Mouse (Mus musculus) frontal cortex, postnatal 36 days (tissue): ENCODE data around the gene Hoxb3.

Experiments used
- DNase-seq, 2 experiments: peaks; one replicate each; pipeline ENCODE4 v3.0.0; 2022; ENCODE audit warnings: low spot score in 2 of 2

Gene Hoxb3

DNA sequence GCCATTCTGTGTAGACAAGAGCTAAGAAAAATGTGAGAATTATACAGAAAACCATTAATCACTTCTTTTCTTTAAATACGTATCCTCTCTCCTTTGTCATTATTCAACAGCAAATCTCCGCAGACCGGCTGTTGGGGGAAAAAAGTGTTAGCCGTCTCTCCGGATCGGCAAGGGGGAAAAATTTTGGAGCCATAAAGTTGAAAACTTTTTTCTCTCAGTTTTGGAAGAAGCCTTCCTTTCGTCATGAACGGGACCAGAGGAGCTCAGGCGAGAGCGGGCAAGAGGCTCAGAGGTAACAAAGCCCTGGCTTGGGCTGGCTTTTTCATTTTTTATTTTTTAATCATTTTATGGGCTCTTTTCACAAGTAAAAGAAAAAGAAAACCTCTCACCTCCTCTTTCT is at the start of gene Hoxb3:
Gene Hoxb3 (plus strand): TSS at position 173 of the 400 bp plus-strand sequence.
- DNase-seq, result no peak

DNA sequence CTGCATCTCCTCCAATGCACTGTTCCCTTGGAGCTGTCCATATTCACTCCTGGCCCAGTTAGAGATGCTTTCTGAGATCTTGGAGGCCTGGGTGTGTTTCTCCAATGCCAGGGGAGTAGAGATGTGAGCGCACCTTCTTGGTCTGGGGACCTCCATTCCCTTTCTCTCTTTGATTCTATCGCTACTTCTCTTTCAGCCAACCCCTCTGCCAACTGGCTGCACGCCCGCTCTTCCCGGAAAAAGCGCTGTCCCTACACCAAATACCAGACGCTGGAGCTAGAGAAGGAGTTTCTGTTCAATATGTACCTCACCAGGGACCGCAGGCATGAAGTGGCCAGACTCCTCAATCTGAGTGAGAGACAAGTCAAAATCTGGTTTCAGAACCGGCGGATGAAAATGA is 48.7 kb upstream of the Hoxb3 start:
- DNase-seq, result no peak

DNA sequence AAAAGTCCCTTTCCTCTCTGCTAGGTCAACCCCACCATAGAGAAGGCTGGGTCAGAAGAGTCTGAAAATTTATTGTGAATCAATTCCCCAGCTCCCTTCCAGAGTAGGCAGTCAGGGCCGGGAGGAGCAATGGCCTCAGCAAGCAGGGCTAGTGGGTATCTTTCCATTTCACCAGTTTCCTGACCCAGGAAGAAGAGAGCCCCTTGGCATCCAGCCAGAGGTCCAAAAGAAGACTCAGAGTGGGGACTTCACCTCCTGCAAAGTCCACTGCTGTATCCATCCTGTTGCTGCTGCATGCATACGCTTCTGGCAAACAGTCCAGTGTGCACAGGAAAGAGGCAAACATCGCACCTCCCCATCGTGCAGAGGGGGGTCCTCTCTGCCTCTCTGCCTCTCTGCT is 47.2 kb upstream of the Hoxb3 start:
- DNase-seq, result no peak

DNA sequence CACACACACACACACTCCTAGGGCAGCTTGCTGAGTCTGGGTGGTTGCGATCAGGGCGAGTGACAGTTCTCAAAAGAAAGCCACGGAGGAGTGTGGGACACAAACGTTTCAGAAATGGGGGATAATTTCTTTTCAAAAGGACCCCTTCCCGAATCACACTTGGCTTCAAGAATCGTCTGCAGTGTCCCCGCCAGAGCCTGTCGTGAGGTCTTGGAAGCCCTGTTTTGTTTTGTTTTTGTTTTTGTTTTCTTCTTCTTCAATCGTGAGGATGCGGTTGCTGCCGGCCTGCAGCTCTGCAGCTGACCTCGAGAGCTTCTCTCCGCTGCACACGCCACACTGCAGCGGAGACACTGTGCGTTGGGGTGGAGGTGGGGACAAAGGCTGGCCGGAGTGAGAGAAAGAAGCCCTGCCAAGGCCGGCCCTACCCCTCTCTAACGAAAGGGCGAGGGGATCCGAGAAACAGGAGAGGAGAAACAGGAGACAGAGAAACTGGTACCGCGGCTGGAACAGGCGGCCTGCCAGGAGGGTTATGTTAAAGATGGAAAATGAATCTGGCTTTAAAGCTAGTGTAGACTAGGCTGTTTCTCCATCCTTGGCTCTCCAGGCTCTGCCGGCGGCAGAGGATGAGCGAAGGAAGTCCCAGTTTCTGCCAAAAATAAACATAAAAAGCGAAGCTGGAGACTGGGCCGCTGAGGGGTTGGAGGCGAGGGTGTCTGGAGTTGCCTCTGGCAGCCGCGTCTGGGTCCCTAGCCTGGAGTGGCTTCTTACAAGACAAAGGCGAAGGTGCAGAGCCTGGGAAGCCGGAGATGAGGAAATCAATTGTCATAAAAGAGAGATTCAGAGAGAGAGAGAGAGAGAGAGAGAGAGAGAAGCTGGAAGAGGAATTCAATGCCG is 45.7 kb upstream of the Hoxb3 start:
- no peak for DNase-seq

DNA sequence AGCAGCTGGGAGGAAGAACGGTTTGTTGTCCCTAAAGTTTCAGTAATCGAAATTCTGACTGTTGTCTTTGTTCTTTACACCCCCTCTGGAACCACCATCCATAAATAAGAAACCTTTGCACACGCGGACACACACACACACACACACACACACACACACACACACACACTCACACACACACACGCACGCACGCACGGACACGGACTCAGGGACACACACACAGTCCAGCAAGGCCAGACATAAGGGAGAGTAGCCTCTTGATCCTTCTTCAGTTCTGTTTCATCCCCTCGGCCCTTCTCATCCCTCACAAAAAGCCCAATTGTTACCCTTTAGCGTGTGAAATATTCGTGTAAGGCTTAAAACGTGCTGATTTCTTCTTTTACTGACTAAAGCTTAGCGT is 44.8 kb upstream of the Hoxb3 start:
- no peak for DNase-seq

DNA sequence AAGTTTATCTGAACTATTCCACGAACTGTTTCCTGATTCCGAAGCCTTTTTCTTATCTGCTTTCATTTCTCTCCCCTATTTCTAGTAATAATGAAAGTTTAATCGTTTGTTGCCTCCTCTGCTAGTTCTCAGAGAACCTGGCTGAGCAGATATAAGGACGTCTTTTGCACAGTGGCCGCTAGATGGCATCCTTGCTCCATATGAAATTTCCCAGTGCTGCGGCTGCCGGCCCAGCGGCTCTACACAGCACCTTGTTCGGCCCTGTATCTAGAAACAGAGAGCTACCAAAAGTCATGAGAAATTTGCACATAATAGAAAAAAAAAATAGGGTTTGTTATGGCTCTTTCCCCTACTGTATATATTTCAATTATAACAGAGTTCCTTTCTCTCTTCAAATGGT is 44.4 kb upstream of the Hoxb3 start:
- DNase-seq, result peak; percentile 82 to 90

DNA sequence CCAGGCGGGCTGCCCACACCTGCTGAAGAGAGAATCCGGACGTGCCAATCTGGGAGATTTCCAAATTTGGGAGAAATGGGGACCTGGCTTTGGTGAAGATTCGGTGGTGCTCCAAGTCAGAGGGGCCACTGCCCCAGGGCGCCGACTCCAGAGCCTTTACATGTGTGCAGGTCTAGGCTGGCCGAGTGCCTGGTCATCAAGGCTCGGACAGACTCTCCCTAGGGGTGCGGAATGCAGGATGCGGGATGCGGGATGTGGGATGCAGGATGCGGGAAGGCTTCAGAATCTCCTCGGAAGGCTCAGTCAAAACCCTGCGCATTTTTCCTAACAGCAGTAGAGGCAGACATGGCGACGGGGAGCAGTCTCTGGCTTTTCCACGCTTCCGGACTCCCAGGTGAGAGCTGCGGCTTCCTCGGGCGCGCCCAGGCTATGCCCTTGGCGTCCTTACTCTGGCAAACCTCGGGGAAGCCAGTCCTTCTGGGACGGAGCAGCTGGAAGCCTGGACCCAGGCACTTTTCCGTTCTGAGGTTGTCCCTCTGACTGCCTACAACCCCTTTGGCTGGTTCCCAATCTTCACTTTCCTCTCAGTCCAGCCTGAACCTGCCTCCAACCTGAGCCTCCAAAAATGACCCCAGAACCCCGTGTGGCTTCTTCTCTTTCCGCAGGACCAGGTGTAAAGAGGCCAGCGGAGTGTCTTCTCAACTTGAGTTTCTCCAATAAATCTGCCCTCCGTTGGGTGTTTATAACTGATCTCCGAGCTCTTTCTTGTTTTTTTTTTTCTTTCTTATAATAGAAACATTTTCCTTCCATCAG is 43.5 kb upstream of the Hoxb3 start:
- DNase-seq, result no peak

DNA sequence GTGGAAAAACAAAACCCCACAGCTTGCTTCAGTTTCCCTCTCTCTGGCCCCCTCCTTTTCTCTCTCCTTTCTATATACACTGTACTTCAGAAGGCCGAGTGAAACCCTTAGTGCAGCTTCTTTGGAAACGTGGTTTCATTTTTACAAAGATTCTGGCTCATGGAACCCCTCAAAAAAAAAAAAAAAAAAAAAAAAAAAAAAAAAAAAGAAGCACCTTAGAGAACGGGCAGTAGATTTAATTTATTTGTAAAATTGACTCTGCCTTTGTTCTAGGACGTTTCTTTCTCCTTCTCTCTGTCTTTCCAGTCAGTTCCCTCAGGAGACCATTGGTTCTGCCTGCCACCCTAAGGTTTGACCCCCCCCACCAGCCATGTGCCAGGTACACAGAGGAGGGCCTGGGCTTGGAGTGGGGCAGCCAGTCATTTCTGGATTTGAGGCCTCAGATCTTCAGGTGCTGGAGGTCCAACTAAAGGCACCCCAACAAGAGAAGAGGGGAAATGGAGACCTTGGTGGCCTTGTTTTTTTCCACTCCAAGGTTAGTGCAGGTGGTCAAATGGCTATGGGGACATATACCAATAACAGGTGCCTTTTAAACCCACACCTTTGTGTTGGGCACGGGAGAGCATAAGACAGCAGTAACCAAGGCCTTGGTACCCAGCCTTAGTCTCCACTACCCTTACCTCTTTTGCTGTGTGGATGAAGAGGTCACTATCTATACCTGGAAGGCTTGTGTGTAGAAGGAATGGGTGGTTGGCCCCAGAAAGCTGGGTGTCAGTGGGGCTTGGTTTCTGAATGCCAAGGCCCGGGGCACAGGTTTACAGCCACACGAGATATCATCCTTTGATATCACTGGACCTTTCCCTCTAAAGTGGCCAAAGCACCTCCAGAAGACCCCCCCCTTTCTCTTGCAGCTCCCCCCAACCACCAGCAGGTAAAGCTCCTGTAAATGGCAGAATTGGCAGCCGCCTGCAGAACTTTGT is 42.4 kb upstream of the Hoxb3 start:
- no peak for DNase-seq

DNA sequence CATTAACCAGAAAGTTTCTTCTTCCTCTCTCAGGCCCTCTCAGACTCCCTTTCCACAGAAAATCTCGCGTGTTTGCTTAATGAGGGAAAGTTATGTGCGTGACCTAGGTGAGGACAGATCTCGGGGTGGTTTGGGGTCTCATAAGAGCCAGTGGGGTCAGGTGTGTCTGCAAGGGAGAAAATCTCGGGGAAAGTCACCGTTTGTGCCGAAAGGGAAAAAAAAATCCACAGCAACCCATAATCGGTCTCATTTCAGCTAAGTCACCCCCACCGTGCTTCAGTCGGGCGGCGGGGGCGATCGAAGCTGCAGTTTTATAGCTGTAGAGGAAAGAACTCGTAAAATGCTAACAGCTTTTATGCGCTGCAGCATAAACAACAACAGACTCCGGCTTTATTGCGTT is 41.7 kb upstream of the Hoxb3 start:
- DNase-seq, result no peak

DNA sequence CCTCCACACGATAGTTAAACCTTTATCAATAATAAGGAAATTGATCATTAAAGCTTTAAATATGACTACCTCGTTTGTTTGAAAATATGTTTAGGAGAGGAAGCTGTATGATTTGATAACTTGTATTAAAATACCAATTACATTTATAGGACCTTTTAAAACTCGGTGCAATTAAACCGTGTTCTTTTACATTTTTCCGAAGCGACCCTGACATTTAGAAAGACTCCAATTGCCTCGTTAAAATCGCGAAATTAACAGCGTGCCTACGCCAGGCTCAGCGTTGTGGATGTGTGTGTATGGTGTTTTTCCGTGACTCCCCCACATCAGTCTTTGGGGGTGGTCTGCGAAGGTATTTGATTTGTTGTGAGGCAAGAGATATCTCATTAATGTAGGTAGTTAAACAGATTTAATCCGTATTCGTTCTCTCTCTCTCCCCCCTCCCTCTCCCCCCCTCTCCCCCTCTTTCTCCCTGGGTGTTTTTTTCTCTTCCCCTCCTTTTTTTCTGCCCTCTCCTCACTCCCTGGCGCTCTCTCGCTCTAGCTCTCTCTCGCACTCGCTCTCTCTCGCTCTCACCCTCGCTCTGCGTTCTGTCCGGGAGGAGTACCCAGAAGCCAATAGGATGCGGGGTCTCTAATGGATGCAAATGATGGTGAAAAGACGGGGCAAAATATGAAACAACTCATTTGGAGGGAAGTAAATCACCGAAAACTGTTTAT is 41.1 kb upstream of the Hoxb3 start, which contains the start of gene Hoxb8:
Gene Hoxb8 (plus strand): TSS at position 51 of the 716 bp plus-strand sequence.
- no peak for DNase-seq

DNA sequence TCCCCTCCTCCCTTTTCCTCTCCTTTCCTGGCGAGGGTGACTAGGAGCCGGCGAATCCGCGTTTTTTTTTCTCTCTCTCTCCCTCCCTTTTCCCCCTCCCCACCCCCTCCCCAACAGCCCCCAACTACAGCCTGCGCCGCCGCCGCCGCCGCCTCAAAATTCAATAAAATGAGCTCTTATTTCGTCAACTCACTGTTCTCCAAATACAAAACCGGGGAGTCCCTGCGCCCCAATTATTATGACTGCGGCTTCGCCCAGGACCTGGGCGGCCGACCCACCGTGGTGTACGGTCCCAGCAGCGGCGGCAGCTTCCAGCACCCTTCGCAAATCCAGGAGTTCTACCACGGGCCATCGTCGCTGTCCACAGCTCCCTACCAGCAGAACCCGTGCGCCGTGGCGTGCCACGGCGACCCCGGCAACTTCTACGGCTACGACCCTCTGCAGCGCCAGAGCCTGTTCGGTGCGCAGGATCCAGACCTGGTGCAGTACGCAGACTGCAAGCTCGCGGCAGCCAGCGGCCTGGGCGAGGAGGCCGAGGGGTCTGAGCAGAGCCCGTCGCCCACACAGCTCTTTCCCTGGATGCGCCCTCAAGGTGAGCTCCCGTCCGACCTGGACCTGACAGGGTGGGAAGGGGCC is 40.2 kb upstream of the Hoxb3 start:
- no peak for DNase-seq

DNA sequence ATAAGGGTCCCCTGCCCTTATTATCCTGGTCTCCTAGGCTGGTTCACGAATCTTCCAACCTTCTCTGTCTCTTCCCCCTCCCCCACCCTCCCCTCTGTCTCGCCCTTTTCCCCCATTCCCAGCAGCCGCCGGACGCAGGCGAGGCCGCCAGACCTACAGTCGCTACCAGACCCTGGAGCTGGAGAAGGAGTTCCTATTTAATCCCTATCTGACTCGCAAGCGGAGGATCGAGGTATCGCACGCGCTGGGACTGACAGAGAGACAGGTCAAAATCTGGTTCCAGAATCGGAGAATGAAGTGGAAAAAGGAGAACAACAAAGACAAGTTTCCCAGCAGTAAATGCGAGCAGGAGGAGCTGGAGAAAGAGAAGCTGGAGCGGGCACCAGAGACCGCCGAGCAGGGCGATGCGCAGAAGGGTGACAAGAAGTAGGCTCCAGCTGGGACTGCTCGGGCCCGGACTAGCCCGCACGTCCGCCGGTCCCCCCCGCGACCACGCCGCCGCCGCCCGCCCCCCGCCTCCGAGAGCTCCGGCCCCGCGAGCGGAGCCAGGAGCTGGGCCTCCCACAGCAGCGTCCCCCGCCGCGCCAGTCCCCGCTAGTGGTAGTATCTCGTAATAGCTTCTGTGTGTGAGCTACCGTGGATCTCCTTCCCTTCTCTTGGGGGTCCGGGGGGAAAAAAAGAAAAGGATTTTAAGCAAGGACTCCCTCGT is 38.9 kb upstream of the Hoxb3 start:
- no peak for DNase-seq

DNA sequence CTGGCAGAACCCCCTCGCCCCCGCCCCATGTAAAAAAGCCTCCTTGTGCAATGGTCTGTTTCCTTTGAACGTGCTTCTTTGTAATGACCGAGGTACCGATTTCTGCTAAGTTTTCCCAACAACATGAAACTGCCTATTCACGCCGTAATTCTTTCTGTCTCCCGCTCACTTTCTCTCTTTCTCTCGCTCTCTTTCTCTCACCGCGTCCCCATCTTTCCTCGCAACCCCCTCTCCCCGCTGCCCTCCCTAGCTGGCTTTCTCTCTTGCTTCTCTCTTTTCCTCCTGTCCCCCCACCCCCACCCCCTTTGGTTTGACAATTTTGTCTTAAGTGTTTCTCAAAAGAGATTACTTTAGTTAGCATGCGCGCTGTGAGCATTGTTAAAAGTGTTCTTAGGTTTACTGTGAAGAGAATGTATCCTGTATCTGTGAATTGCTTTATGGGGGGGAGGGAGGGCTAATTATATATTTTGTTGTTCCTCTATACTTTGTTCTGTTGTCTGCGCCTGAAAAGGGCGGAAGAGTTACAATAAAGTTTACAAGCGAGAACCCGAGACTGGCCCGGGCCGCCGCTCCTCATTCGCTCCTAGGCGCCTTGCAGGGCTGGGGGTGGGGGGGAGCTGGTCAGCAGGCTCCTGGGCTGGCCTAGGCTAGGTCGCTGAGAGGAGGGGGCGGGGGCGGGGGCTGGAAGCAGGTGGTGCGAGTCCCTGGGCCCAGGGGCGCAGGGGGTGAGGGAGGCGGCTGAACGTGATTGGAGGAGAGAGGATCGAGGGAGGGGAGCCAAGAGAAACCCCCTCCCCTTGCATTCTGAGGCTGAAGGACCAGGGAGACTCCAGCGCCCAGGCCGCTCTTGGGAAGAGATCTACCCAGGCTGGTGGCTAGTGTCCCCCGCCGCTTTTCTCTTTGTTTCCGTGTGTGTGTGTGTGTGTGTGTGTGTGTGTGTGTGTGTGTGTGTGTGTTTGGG is 38.1 kb upstream of the Hoxb3 start:
- DNase-seq, result no peak

DNA sequence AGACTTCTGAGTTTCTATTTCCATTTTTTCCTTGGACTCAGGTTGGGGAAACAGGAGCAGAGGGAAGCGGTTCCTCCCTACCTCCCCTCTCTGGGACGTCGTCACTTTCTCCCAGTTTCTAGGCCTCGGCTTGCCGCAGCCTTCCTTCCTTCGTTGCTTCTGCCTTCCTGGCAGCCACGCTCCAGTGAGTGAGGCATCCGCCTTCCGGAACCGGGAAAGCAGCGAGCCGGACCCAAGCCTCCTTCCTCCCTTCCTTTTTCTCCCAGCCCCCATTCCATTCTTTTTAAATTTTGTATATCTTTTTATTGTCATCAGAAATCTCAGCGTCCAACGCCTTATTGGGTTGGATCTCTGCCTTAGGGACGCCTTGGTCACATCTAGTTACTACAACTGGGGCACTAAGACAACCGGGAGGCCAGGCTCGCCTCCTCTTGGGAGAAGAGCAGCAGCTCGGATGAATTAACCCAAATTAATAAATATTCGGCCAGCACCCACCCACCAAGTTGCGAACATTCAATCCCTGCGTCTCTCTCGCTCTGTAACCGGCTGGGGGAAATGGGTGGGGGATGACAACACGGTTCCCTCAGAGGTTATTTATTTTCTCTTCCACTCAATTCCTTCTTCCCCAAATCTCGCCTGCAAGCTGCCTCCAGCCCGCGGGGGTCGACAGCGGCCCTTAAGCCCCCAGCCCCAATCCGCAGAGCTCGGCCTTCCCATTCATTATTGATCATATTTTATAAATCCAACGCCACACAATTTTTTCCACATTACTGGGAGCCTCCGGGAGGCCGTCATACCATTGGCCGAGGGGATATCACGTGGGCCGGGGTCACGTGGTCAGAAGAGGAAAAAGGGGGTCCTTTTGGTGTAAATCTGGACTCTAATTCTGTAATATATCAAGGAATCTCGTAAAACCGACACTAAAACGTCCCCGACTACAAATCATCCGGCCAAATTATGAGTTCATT is 37.1 kb upstream of the Hoxb3 start, which contains the start of gene Hoxb7:
Gene Hoxb7 (plus strand): TSS at position 853 of the 968 bp plus-strand sequence.
- no peak for DNase-seq

DNA sequence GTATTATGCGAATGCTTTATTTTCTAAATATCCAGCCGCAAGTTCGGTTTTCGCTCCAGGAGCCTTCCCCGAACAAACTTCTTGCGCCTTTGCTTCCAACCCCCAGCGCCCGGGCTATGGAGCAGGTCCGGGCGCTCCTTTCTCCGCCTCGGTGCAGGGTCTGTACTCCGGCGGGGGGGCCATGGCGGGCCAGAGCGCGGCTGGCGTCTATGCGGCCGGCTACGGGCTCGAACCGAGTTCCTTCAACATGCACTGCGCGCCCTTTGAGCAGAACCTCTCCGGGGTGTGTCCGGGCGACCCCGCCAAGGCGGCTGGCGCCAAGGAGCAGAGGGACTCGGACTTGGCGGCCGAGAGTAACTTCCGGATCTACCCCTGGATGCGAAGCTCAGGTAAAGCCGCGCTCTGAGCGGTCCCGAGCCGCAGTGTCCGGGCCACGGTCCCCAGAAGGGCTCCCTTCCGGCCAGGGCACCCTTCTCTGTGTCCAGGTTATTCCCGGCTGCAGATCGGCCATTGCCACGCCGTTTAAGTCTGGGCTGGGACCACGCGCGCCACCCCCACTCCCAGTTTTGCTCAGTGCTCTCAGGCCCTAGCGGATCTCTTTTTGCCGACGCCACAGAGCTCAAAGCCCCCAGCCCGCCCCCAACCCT is 36.3 kb upstream of the Hoxb3 start:
- no peak for DNase-seq

DNA sequence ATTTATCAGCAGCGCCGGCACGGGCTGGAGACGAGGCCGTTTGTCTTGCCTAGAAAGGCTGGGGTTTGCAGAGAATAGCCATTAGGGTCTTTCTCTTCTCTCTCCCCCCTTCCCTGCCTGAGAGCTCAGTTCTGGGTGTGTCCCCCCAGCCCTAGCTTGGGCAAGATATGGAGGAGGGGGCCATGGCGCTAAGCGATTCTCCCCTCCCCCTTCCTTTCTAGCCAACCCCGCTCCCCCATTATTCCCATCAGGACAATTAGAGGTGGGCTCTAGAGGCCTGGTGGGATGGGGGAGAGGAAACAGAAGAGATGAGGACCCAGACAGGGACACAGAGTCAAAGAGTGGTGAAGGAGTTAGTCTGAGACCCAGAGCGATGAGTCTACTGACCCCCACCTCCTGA is 35.7 kb upstream of the Hoxb3 start:
- DNase-seq, result no peak
